8 mouse cellular contexts compared by ENCODE assay signal in the genomic region with DNA sequence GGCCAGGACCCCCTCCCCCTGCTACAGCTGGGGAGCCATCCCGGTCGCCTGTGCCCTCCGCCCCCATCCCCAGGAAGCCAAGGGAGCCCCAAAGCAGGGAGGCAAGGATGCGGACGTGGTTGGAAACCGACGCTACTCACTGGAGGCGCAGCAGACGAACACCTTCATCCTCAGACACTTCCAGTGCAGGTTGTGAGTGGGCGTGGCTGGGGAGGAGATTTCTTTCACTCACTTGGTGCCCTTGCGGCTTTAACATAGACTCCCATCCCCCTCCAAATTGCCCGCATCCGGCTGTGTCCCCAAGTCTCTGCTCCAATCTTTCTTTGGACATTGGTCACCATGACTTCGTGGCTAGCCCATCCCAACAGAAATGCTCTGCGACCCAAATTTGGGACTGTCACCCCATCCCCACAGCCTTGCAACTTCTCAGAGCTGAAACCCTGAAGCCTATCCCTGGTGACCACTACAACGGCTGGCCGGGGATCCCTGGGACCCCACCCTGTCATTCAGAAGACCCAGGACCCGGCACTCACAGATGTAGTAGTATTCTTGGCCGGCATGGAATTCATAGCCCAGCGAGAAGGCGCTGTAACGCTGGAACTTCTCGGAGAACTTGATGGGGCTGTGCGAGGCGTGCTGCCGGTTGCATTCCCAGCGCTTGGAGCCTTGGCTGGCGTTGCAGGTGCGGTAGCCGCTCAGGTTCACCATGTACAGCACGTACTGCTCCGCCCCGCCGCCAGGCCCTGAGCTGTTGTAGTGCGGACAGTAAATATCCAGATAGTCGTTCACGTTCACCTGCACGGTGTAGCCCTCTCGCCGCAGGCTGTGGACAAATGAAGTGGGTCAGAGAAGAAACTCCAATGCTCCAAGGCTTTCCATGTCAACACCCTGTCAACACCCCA. TPM values are rescaled to one million over a fixed set of nuclear protein-coding genes. Genes with fewer than 3 reads are reported as not detected.
DNase-seq lines count a peak whose midpoint lies in the region; ATAC-seq and TF ChIP-seq lines count a peak whose summit lies in the region.

No protein-coding gene starts in this region.

- H3K9ac ChIP-seq in hindbrain, embryonic 12.5 days: peak overlapping the region; percentile 1; the same call in 1 of the 2 replicates
- H3K9ac ChIP-seq in liver, postnatal 0 days (replicated peaks): no peak overlapping the region; the same call in 1 of the 2 replicates

- H3K9me3 ChIP-seq in hindbrain, embryonic 12.5 days (replicated peaks): no peaks in the 10 kb centered on the region
- no peaks in the 10 kb centered on the region for H3K9me3 ChIP-seq in liver, postnatal 0 days (ENCODE audit: low read length)

- peak overlapping the region; percentile 3; the same call in 1 of the 2 replicates for H3K4me3 ChIP-seq in layer of hippocampus, adult 2 months
- peak overlapping the region; percentile 19 for H3K4me3 ChIP-seq in hindbrain, embryonic 12.5 days
- H3K4me3 ChIP-seq in liver, postnatal 0 days (ENCODE audit: low read depth, low read length): peak overlapping the region; percentile 25; the same call in 1 of the 2 replicates

- no peak for TF ChIP-seq EP300 in liver, postnatal 0 days (IDR thresholded peaks at IDR 0.05; ENCODE audit: low read depth)

- peak overlapping the region; percentile 0 for H3K27ac ChIP-seq in layer of hippocampus, adult 2 months
- no peak overlapping the region for H3K27ac ChIP-seq in hindbrain, embryonic 12.5 days
- no peak overlapping the region for H3K27ac ChIP-seq in liver, postnatal 0 days (ENCODE audit: low read depth)

- no peak for TF ChIP-seq POLR2A in brain, embryonic 14.5 days (IDR thresholded peaks at IDR 0.05; ENCODE audit: borderline replicate concordance, extremely low read depth, insufficient read depth, insufficient read length, poor library complexity, severe bottlenecking)

- peaks cover 47% of the 10 kb centered on the region for H3K27me3 ChIP-seq in hindbrain, embryonic 12.5 days
- H3K27me3 ChIP-seq in liver, postnatal 0 days (ENCODE audit: insufficient read depth, low read length): peaks cover 52% of the 10 kb centered on the region

- no peak for DNase-seq in layer of hippocampus, adult 2 months (ENCODE audit: low spot score in 2 of 2)
- DNase-seq in layer of hippocampus, postnatal 25 days (ENCODE audit: extremely low spot score in 1 of 2, low spot score in 1 of 2): no peak
- no peak for DNase-seq in brain, embryonic 14.5 days (ENCODE audit: low read depth)
- no peak for DNase-seq in liver, postnatal 0 days
- DNase-seq in MN1 (ENCODE audit: low spot score): no peak
- DNase-seq in right cerebral cortex, postnatal 4 days: no peak
- DNase-seq in ovary, adult 18-20 months (ENCODE audit: low spot score): no peak

- peak; percentile 38; the same call in 1 of the 2 replicates for TF ChIP-seq CTCF in layer of hippocampus, adult 2 months (conservative IDR thresholded peaks at IDR 0.05)
- TF ChIP-seq CTCF in brain, embryonic 14.5 days (IDR thresholded peaks at IDR 0.05; ENCODE audit: borderline replicate concordance, extremely low read depth, insufficient read depth, insufficient read length): 0 out of 2 replicates have a peak, but pooled peaks have one; percentile 1
- TF ChIP-seq CTCF in liver, postnatal 0 days (IDR thresholded peaks at IDR 0.05; ENCODE audit: low read depth): no peak

- 9% methylated on average over 40 of the region's 40 CpGs for WGBS in hindbrain, embryonic 12.5 days
- WGBS in liver, postnatal 0 days (ENCODE audit: insufficient replicate concordance): 12% methylated on average over 39 of the region's 40 CpGs

- peaks cover 60% of the 10 kb centered on the region for H3K4me1 ChIP-seq in hindbrain, embryonic 12.5 days
- peaks cover 30% of the 10 kb centered on the region for H3K4me1 ChIP-seq in liver, postnatal 0 days (ENCODE audit: insufficient read depth)

- 0 out of 2 replicates have a peak, but pooled peaks have one; percentile 0 for ATAC-seq in hindbrain, embryonic 12.5 days (ENCODE audit: low FRiP score)
- peak; percentile 29; the same call in 1 of the 2 replicates for ATAC-seq in liver, postnatal 0 days

- H3K36me3 ChIP-seq in hindbrain, embryonic 12.5 days: no peaks in the 10 kb centered on the region
- H3K36me3 ChIP-seq in liver, postnatal 0 days (replicated peaks; ENCODE audit: insufficient read depth, low read length): no peaks in the 10 kb centered on the region

- H3K4me2 ChIP-seq in hindbrain, embryonic 12.5 days (replicated peaks): peak overlapping the region; percentile 53
- peak overlapping the region; percentile 64 for H3K4me2 ChIP-seq in liver, postnatal 0 days (ENCODE audit: low read depth, low read length)

RNA-seq across cellular contexts. Expression of a gene that starts 6.6 kb away (rescaled TPM):
- total RNA-seq in layer of hippocampus, adult 2 months (2021): 10 to 100 TPM; 65.5 to 76.3 TPM
- total RNA-seq in layer of hippocampus, postnatal 25 days (2021): 10 to 100 TPM; 77.1 to 82.6 TPM
- polyA plus RNA-seq in brain, embryonic 14.5 days (2012; rRNA removed): 59.4 and 60.3 TPM in 2 replicates
- 21.7 and 22.2 TPM in 2 replicates for polyA plus RNA-seq in hindbrain, embryonic 12.5 days (2016; fragmentation: Nextera tagmentation; extraction: Ambion mirVana)
- polyA plus RNA-seq in liver, postnatal 0 days (2015; fragmentation: Nextera tagmentation; extraction: Ambion mirVana): not detected in 2 replicates

RNA-seq across cellular contexts. Expression of a gene that starts 21.6 kb away (rescaled TPM):
- total RNA-seq in layer of hippocampus, adult 2 months (2021): under 1 TPM; 0.61 to 0.96 TPM
- under 1 TPM; 0.68 to 0.98 TPM for total RNA-seq in layer of hippocampus, postnatal 25 days (2021)
- 12.6 and 22.9 TPM in 2 replicates for polyA plus RNA-seq in brain, embryonic 14.5 days (2012; rRNA removed)
- 20.5 and 21.4 TPM in 2 replicates for polyA plus RNA-seq in hindbrain, embryonic 12.5 days (2016; fragmentation: Nextera tagmentation; extraction: Ambion mirVana)
- 0.36 and 0.56 TPM in 2 replicates for polyA plus RNA-seq in liver, postnatal 0 days (2015; fragmentation: Nextera tagmentation; extraction: Ambion mirVana)

RNA-seq across cellular contexts. Expression of a gene that starts 33.6 kb away (rescaled TPM):
- total RNA-seq in layer of hippocampus, adult 2 months (2021): 100 to 1,000 TPM; 122 to 127 TPM
- 100 to 1,000 TPM; 109 to 112 TPM for total RNA-seq in layer of hippocampus, postnatal 25 days (2021)
- polyA plus RNA-seq in brain, embryonic 14.5 days (2012; rRNA removed): 63.6 and 75.5 TPM in 2 replicates
- polyA plus RNA-seq in hindbrain, embryonic 12.5 days (2016; fragmentation: Nextera tagmentation; extraction: Ambion mirVana): 40.3 and 41.9 TPM in 2 replicates
- polyA plus RNA-seq in liver, postnatal 0 days (2015; fragmentation: Nextera tagmentation; extraction: Ambion mirVana): 9.1 and 9.2 TPM in 2 replicates

RNA-seq across cellular contexts. Expression of a gene that starts 35.2 kb away (rescaled TPM):
- total RNA-seq in layer of hippocampus, adult 2 months (2021): 1 to 10 TPM; 7.6 to 7.9 TPM
- total RNA-seq in layer of hippocampus, postnatal 25 days (2021): 1 to 10 TPM; 7.1 to 7.6 TPM
- polyA plus RNA-seq in brain, embryonic 14.5 days (2012; rRNA removed): 11.2 and 12.0 TPM in 2 replicates
- 14.3 and 15.4 TPM in 2 replicates for polyA plus RNA-seq in hindbrain, embryonic 12.5 days (2016; fragmentation: Nextera tagmentation; extraction: Ambion mirVana)
- polyA plus RNA-seq in liver, postnatal 0 days (2015; fragmentation: Nextera tagmentation; extraction: Ambion mirVana): 22.1 and 27.8 TPM in 2 replicates

RNA-seq across cellular contexts. Expression of a gene that starts 45.6 kb away (rescaled TPM):
- under 1 TPM; 0.29 to 0.77 TPM for total RNA-seq in layer of hippocampus, adult 2 months (2021)
- under 1 TPM; 0.20 to 0.42 TPM for total RNA-seq in layer of hippocampus, postnatal 25 days (2021)
- 0.38 and 0.57 TPM in 2 replicates for polyA plus RNA-seq in brain, embryonic 14.5 days (2012; rRNA removed)
- 0.12 and 0.29 TPM in 2 replicates for polyA plus RNA-seq in hindbrain, embryonic 12.5 days (2016; fragmentation: Nextera tagmentation; extraction: Ambion mirVana)
- polyA plus RNA-seq in liver, postnatal 0 days (2015; fragmentation: Nextera tagmentation; extraction: Ambion mirVana): 0.05 TPM in 1 of 2 replicates, not detected in the other

Comparison
In these comparisons a context has a peak if more than half of its experiments do, and no peak if none do; other contexts are left out.
1. RNA of a gene that starts 6.6 kb away (polyA plus RNA-seq): 59.4 to 60.3 TPM in brain, embryonic 14.5 days and 21.7 to 22.2 TPM in hindbrain, embryonic 12.5 days; not detected in liver, postnatal 0 days; every median in the first group is over 10 times any median in the second.
2. Peak in every context shown above with its lines, with median percentiles within 50 percentile points of each other: H3K4me3 ChIP-seq.